Mouse (Mus musculus): ENCODE data around the gene 1700040F15Rik. TPM values are rescaled to one million over a fixed set of nuclear protein-coding genes. Genes with fewer than 3 reads are reported as not detected.
"Not testable (repeated sequence)": the region's sequence is repeated elsewhere in the genome, so short reads cannot be mapped to it uniquely, and the experiment has no call there.

Gene 1700040F15Rik
- not detected in 2 replicates for total RNA-seq (2021)
- long read RNA-seq, result 0 reads

DNA sequence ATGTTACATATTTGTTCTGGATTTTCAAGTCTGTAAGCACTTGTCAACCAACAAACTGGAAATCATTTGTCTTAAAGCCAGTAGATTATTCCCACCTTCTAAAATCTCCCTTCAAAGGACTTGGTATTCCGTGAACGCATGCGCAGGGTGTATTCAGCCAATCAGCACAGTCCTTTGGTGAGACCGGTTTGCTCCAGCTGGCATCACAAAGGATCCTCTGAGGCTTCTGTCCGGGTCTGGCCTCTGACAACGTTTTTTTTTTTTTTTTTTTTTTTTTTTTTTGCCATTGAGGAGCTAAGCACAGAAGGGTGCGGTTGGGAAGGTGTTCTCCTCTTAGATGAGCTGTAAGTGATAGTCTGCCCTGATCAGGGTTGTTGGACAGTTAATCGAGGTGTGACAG, at the start of gene 1700040F15Rik:
Gene 1700040F15Rik, plus strand, starts transcription at position 301 of the 400 bp plus-strand sequence.
- DNase-seq, result not testable (repeated sequence)
